Mouse (Mus musculus) kidney, adult 9 months (tissue): ENCODE results near the gene Rabgap1l.
"Not testable (repeated sequence)": the region's sequence is repeated elsewhere in the genome, so short reads cannot be mapped to it uniquely, and the experiment has no call there.

Source experiments
- DNase-seq: peaks from one replicate; pipeline ENCODE4 v3.0.0; 2022

The Rabgap1l gene

GRCm38 (mm10) chr1:160467443-160467842 is 325.6 kb downstream of the Rabgap1l start:
- no peak for DNase-seq

GRCm38 (mm10) chr1:160465186-160465585 is 327.8 kb downstream of the Rabgap1l start:
- DNase-seq: no peak

- DNase-seq: no peak
These were observed 328.9 kb downstream of the Rabgap1l start for GRCm38 (mm10) chr1:160464148-160464547.

- no peak for DNase-seq
These were observed 332.7 kb downstream of the Rabgap1l start for GRCm38 (mm10) chr1:160460346-160460745.

GRCm38 (mm10) chr1:160451663-160452062 is 341.3 kb downstream of the Rabgap1l start:
- no peak for DNase-seq

GRCm38 (mm10) chr1:160448681-160449080 is 344.3 kb downstream of the Rabgap1l start:
- no peak for DNase-seq

- no peak for DNase-seq
These were observed 346.2 kb downstream of the Rabgap1l start for GRCm38 (mm10) chr1:160446823-160447222.

GRCm38 (mm10) chr1:160443506-160443905 is 349.5 kb downstream of the Rabgap1l start:
- DNase-seq: no peak

GRCm38 (mm10) chr1:160441679-160442078 is 351.3 kb downstream of the Rabgap1l start:
- peak; percentile 6 for DNase-seq

- peak; percentile 8 for DNase-seq
These were observed 351.9 kb downstream of the Rabgap1l start for GRCm38 (mm10) chr1:160441161-160441560.

- no peak for DNase-seq
These were observed 354.2 kb downstream of the Rabgap1l start for GRCm38 (mm10) chr1:160438820-160439219.

- DNase-seq: no peak
These were observed 375.7 kb downstream of the Rabgap1l start for GRCm38 (mm10) chr1:160417196-160417854.

GRCm38 (mm10) chr1:160410822-160411221 is 382.2 kb downstream of the Rabgap1l start:
- no peak for DNase-seq

GRCm38 (mm10) chr1:160409689-160410088 is 383.3 kb downstream of the Rabgap1l start:
- not testable (repeated sequence) for DNase-seq

- DNase-seq: no peak
These were observed 383.9 kb downstream of the Rabgap1l start for GRCm38 (mm10) chr1:160409123-160409522.

GRCm38 (mm10) chr1:160408302-160408897 is 384.6 kb downstream of the Rabgap1l start:
- no peak for DNase-seq

GRCm38 (mm10) chr1:160399428-160399827 is 393.6 kb downstream of the Rabgap1l start:
- DNase-seq: peak; percentile 53

GRCm38 (mm10) chr1:160397037-160397436 is 396.0 kb downstream of the Rabgap1l start:
- no peak for DNase-seq

GRCm38 (mm10) chr1:160387446-160387845 is 405.6 kb downstream of the Rabgap1l start:
- DNase-seq: no peak

- DNase-seq: no peak
These were observed 414.6 kb downstream of the Rabgap1l start for GRCm38 (mm10) chr1:160378367-160378766.

GRCm38 (mm10) chr1:160377337-160378336 is 415.4 kb downstream of the Rabgap1l start:
- DNase-seq: peak; percentile 15

- DNase-seq: no peak
These were observed 418.5 kb downstream of the Rabgap1l start for GRCm38 (mm10) chr1:160374490-160374889.

GRCm38 (mm10) chr1:160373306-160373705 is 419.7 kb downstream of the Rabgap1l start:
- no peak for DNase-seq
